In genomic region chr11:71436335-71436734, GRCm38 (mm10) we compare ENCODE assay signal across 14 mouse cellular contexts.
DNase-seq lines count a peak whose midpoint lies in the region; ATAC-seq and TF ChIP-seq lines count a peak whose summit lies in the region.
"Had no signal": no experiment of that assay in that cellular context is flagged by ENCODE, and none has a peak within 500 bp of the region (broad histone marks: within the 10 kb centered on the region; RNA-seq: fewer than 3 reads in every experiment).

No protein-coding gene starts in this region.

- no peaks in the 10 kb centered on the region for H3K36me3 ChIP-seq in heart, embryonic 10.5 days
- H3K36me3 ChIP-seq in midbrain, embryonic 10.5 days: no peaks in the 10 kb centered on the region
- H3K36me3 ChIP-seq in midbrain, embryonic 14.5 days (ENCODE audit: control insufficient read depth, insufficient read depth, low read length): no peaks in the 10 kb centered on the region
- no peaks in the 10 kb centered on the region for H3K36me3 ChIP-seq in forebrain, embryonic 12.5 days (replicated peaks)
- H3K36me3 ChIP-seq: neural tube, embryonic 12.5 days had no signal

- H3K4me2 ChIP-seq in midbrain, embryonic 14.5 days (ENCODE audit: low read length): no peak overlapping the region
- no peak overlapping the region for H3K4me2 ChIP-seq in forebrain, embryonic 12.5 days
- H3K4me2 ChIP-seq: neural tube, embryonic 12.5 days had no signal

- no peak overlapping the region for H3K4me3 ChIP-seq in heart, embryonic 10.5 days
- H3K4me3 ChIP-seq in midbrain, embryonic 10.5 days: no peak overlapping the region
- no peak overlapping the region for H3K4me3 ChIP-seq in midbrain, embryonic 14.5 days (replicated peaks; ENCODE audit: low read depth, low read length)
- no peak overlapping the region for H3K4me3 ChIP-seq in forebrain, embryonic 12.5 days (replicated peaks)
- H3K4me3 ChIP-seq in olfactory bulb, adult 2 months (ENCODE audit: insufficient read depth, low read depth, low read length): no peak overlapping the region
- H3K4me3 ChIP-seq: neural tube, embryonic 12.5 days had no signal

- no peak for TF ChIP-seq POLR2A in olfactory bulb, adult 2 months (IDR thresholded peaks at IDR 0.05; ENCODE audit: insufficient read depth, low read depth, low read length)

- TF ChIP-seq CTCF in olfactory bulb, adult 2 months (IDR thresholded peaks at IDR 0.05; ENCODE audit: insufficient read depth, low read depth, low read length): no peak

- H3K27me3 ChIP-seq in heart, embryonic 10.5 days (ENCODE audit: insufficient read depth, poor library complexity, severe bottlenecking): peaks cover 22% of the 10 kb centered on the region; the same call in 1 of the 2 replicates
- peaks cover 6% of the 10 kb centered on the region; the same call in 1 of the 2 replicates for H3K27me3 ChIP-seq in midbrain, embryonic 10.5 days (ENCODE audit: low read depth, poor library complexity, severe bottlenecking)
- no peaks in the 10 kb centered on the region for H3K27me3 ChIP-seq in midbrain, embryonic 14.5 days (ENCODE audit: control insufficient read depth, insufficient read depth, low read length)
- no peaks in the 10 kb centered on the region for H3K27me3 ChIP-seq in forebrain, embryonic 12.5 days
- H3K27me3 ChIP-seq: neural tube, embryonic 12.5 days had no signal

- ATAC-seq in midbrain, embryonic 14.5 days (ENCODE audit: low FRiP score, low TSS enrichment): no peak
- ATAC-seq in forebrain, embryonic 12.5 days (ENCODE audit: low FRiP score): no peak
- ATAC-seq: lung, postnatal 0 days had no signal

- 0 out of 2 replicates have a peak, but pooled peaks cover 8% of the 10 kb centered on the region for H3K4me1 ChIP-seq in heart, embryonic 10.5 days
- H3K4me1 ChIP-seq in midbrain, embryonic 10.5 days: peaks cover 37% of the 10 kb centered on the region
- H3K4me1 ChIP-seq in midbrain, embryonic 14.5 days (ENCODE audit: control insufficient read depth, insufficient read depth, low read length): peaks cover 26% of the 10 kb centered on the region; the same call in 1 of the 2 replicates
- peaks cover 55% of the 10 kb centered on the region for H3K4me1 ChIP-seq in forebrain, embryonic 12.5 days
- H3K4me1 ChIP-seq in olfactory bulb, adult 2 months (ENCODE audit: control insufficient read depth, insufficient read depth, low read length): peaks cover 45% of the 10 kb centered on the region

- peak; percentile 36 for DNase-seq in heart, adult 11 months
- no peak for DNase-seq in heart, embryonic 10.5 days (ENCODE audit: low spot score)
- no peak for DNase-seq in midbrain, embryonic 10.5 days (ENCODE audit: low spot score)
- DNase-seq in midbrain, embryonic 14.5 days: no peak
- DNase-seq in ovary, adult 18-20 months (ENCODE audit: low spot score): no peak
- DNase-seq: gastrocnemius, postnatal 25 days; kidney, adult 11 months; kidney, postnatal 10 days; liver; thymus, postnatal 4 days had no signal

- no peak overlapping the region for H3K27ac ChIP-seq in heart, embryonic 10.5 days
- 0 out of 2 replicates have a peak overlapping the region, but pooled peaks have one; percentile 52 for H3K27ac ChIP-seq in midbrain, embryonic 10.5 days (replicated peaks)
- H3K27ac ChIP-seq in midbrain, embryonic 14.5 days (replicated peaks; ENCODE audit: low read depth, low read length): no peak overlapping the region
- peak overlapping the region; percentile 46 for H3K27ac ChIP-seq in forebrain, embryonic 12.5 days
- peak overlapping the region; percentile 5 for H3K27ac ChIP-seq in olfactory bulb, adult 2 months (ENCODE audit: insufficient read depth, low read depth, low read length)
- H3K27ac ChIP-seq: neural tube, embryonic 12.5 days had no signal

- 67% methylated on average over 1 of the region's 1 CpGs for WGBS in heart, embryonic 10.5 days
- 63% methylated on average over 1 of the region's 1 CpGs for WGBS in midbrain, embryonic 10.5 days
- 70% methylated on average over 1 of the region's 1 CpGs for WGBS in midbrain, embryonic 14.5 days
- 67% methylated on average over 1 of the region's 1 CpGs for WGBS in forebrain, embryonic 12.5 days
- WGBS in olfactory bulb, adult 2 months: 55% methylated on average over 1 of the region's 1 CpGs

- no peak overlapping the region for H3K9ac ChIP-seq in midbrain, embryonic 14.5 days (replicated peaks; ENCODE audit: low read length)
- no peak overlapping the region for H3K9ac ChIP-seq in forebrain, embryonic 12.5 days
- H3K9ac ChIP-seq: neural tube, embryonic 12.5 days had no signal

- no peaks in the 10 kb centered on the region for H3K9me3 ChIP-seq in heart, embryonic 10.5 days
- H3K9me3 ChIP-seq in midbrain, embryonic 10.5 days (replicated peaks): no peaks in the 10 kb centered on the region
- no peaks in the 10 kb centered on the region for H3K9me3 ChIP-seq in midbrain, embryonic 14.5 days (ENCODE audit: control insufficient read depth, low read length)
- 0 out of 2 replicates have a peak, but pooled peaks cover 3% of the 10 kb centered on the region for H3K9me3 ChIP-seq in forebrain, embryonic 12.5 days
- H3K9me3 ChIP-seq: neural tube, embryonic 12.5 days had no signal

Comparison
In these comparisons a context has a peak if more than half of its experiments do, and no peak if none do; other contexts are left out.
1. H3K27ac ChIP-seq: peak in midbrain, embryonic 10.5 days (single experiment), forebrain, embryonic 12.5 days (single experiment) and olfactory bulb, adult 2 months (single experiment); none in heart, embryonic 10.5 days (single experiment) and midbrain, embryonic 14.5 days (single experiment).